Mouse (Mus musculus) midbrain, embryonic 11.5 days (tissue): ENCODE measurements around the gene R3hdm1. TPM values are rescaled to one million over a fixed set of nuclear protein-coding genes. Genes with fewer than 3 reads are reported as not detected.

ENCODE experiments used
- microRNA counts: library from miRNA; unstranded; fragments of <30 nt; microRNA quantifications from one replicate; lab custom pipeline; 2015
- microRNA-seq: library from miRNA; unstranded; fragments of <30 nt; microRNA quantifications from one replicate; pipeline ENCODE4, GENCODE M21; 2017
- polyA plus RNA-seq: library from polyadenylated mRNA; unstranded; fragments of >200 nt; fragmentation: Nextera tagmentation; extraction: Ambion mirVana; gene quantifications from 2 replicates; pipeline ENCODE4 v1.2.1, GENCODE M21; 2014

Gene R3hdm1
- polyA plus RNA-seq, 1 experiment from 2014 or later, result 96.9 TPM

MicroRNA genes within 50 kb of the gene (microRNA counts, 519-probe panel; counts per million panel counts)
- microRNA mmu-miR-128 (lab: Ali Mortazavi, UCI), result 4,227 counts per million, percentile 36 among the panel's probes with 10 or more counts

Small RNA genes within 50 kb of the gene (microRNA-seq; reads per million reads assigned to microRNA genes)
- 191 reads per million, percentile 62 among the genes with 10 or more reads in this experiment for gene Mir128-1

Other genes with a start within 250 kb of the R3hdm1 start
- 0.10 TPM in 1 of 2 replicates, not detected in the other for gene Map3k19, start 248.3 kb upstream of the R3hdm1 start, polyA plus RNA-seq
- 14.1 and 15.5 TPM in 2 replicates for gene Rab3gap1, start 234.5 kb upstream of the R3hdm1 start, polyA plus RNA-seq
- 14.0 and 15.2 TPM in 2 replicates for gene Zranb3, start 254 bp upstream of the R3hdm1 start, polyA plus RNA-seq
- gene Ubxn4, start 140.7 kb downstream of the R3hdm1 start, polyA plus RNA-seq, result 70.1 and 71.1 TPM in 2 replicates
- gene Lct, start 225.0 kb downstream of the R3hdm1 start, polyA plus RNA-seq, result 0.40 TPM in 1 of 2 replicates, not detected in the other